In the genomic region with DNA sequence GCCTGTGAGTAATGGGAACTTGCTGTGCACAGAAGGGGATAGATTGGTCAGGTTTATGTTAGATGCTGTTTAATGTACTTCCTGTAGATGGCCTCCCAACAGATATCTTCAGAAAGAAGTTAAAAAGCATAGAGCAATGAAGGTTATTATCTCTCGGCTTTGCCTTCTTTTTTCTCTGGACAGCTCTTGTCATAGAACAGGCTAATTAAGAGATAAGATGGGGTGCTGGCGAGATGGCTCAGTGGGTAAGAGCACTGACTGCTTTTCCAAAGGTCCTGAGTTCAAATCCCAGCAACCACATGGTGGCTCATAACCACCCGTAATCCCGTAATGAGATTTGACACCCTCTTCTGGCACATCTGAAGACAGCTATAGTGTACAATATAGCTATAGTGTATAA, we compare ENCODE assay signal across 2 mouse cellular contexts.
DNase-seq lines count a peak whose midpoint lies in the region; TF ChIP-seq lines count a peak whose summit lies in the region.
"Not testable (repeated sequence)": the region's sequence is repeated elsewhere in the genome, so short reads cannot be mapped to it uniquely, and the experiment has no call there.

No protein-coding gene starts in this region.

- peak; percentile 40 for DNase-seq in MEL (ENCODE audit: low read depth, low spot score)
- DNase-seq in heart, adult 11 months, result peak; percentile 41

- TF ChIP-seq RAD21 in MEL (IDR thresholded peaks at IDR 0.05; ENCODE audit: low read depth, low read length), result not testable (repeated sequence)

- not testable (repeated sequence) for TF ChIP-seq POLR2A in MEL (IDR thresholded peaks at IDR 0.05; ENCODE audit: control insufficient read depth in 1 of 2, insufficient read depth in 1 of 2, low read depth in 1 of 2, low read length in 2 of 2, poor library complexity in 1 of 2)

- H3K9ac ChIP-seq in MEL (ENCODE audit: control insufficient read depth, low read depth, low read length, poor library complexity, severe bottlenecking), result not testable (repeated sequence)

- H3K79me2 ChIP-seq in MEL (ENCODE audit: control insufficient read depth, insufficient read depth, low read length, poor library complexity), result not testable (repeated sequence)

- H3K4me1 ChIP-seq in MEL (ENCODE audit: control insufficient read depth in 1 of 2, insufficient read depth in 2 of 2, low read length in 2 of 2), result not testable (repeated sequence)

- not testable (repeated sequence) for TF ChIP-seq CTCF in MEL (IDR thresholded peaks at IDR 0.05 in 2 of 3, conservative IDR thresholded peaks at IDR 0.05 in 1 of 3; ENCODE audit: control insufficient read depth in 1 of 3, insufficient read depth in 1 of 3, low read depth in 2 of 3, low read length in 3 of 3, poor library complexity in 1 of 3, severe bottlenecking in 1 of 3)

- not testable (repeated sequence) for H3K27ac ChIP-seq in MEL (ENCODE audit: control insufficient read depth, low read depth, low read length)

- not testable (repeated sequence) for H3K4me3 ChIP-seq in MEL (ENCODE audit: control insufficient read depth in 1 of 2, insufficient read depth in 1 of 2, low read depth in 2 of 2, low read length in 2 of 2)

- H3K27me3 ChIP-seq in MEL (ENCODE audit: control insufficient read depth in 1 of 2, insufficient read depth in 2 of 2, low read length in 2 of 2), result not testable (repeated sequence)

- TF ChIP-seq EP300 in MEL (IDR thresholded peaks at IDR 0.05; ENCODE audit: low read depth in 1 of 2, low read length in 2 of 2), result not testable (repeated sequence)

- H3K36me3 ChIP-seq in MEL (ENCODE audit: control insufficient read depth in 1 of 2, insufficient read depth in 2 of 2, low read length in 2 of 2), result not testable (repeated sequence)

- not testable (repeated sequence) for H3K9me3 ChIP-seq in MEL (replicated peaks; ENCODE audit: insufficient read depth, low read length)

TF ChIP-seq in MEL, 35 proteins besides CTCF, POLR2A, EP300 and RAD21:
- peak; percentile 98 for TF ChIP-seq TBP (IDR thresholded peaks at IDR 0.05; ENCODE audit: low read depth, low read length)
